Mouse (Mus musculus) liver, adult 2 months (tissue): ENCODE measurements around the gene Gpr152.

ENCODE experiments used
- CTCF ChIP-seq: fragments of 200-500 bp; IDR thresholded peaks from 2 replicates; pipeline ENCODE4 v1.5.1; 2011; ENCODE audit warnings: low read depth, low read length, control low read depth
- POLR2A ChIP-seq: fragments of 200-500 bp; IDR thresholded peaks from 2 replicates; pipeline ENCODE4 v1.6.1; 2011; ENCODE audit warnings: low read length, control low read depth; ENCODE audit not compliant: insufficient read depth; ENCODE audit errors: extremely low read depth

DNA sequence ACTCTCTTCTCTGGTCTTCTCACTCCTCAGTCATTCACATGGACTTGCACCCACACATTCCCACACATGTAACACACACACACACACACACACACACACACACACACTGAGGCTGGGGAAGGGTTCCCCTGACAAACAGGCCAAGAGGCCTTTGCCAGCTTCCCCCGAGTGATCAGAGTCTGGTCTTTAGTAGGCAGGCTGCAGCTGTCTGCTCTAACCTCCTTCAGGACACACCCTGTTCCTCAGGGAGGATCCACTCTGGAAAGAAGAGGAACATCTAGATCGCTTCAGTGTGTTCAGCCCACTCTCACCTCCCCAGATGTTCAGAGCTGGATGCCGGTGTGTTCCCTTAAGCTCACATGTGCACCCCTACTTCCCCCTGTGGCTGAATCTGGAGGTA, 45.2 kb upstream of the Gpr152 start:
- TF ChIP-seq POLR2A (no peak), CTCF (no peak)
